Mouse (Mus musculus) hindbrain, embryonic 10.5 days (tissue): ENCODE data around the gene Crat. TPM values are rescaled to one million over a fixed set of nuclear protein-coding genes. Genes with fewer than 3 reads are reported as not detected.

Source experiments
- DNase-seq: peaks from one replicate; pipeline ENCODE4 v3.0.0-alpha.2; 2017; ENCODE audit warnings: low spot score
- H3K27ac ChIP-seq: fragments of 300-500 bp; sonication (generic); 2 replicates; pipeline ENCODE4 v1.5.1; 2016; ENCODE audit warnings: mild to moderate bottlenecking, moderate library complexity
- H3K27me3 ChIP-seq: fragments of 300-500 bp; sonication (generic); 2 replicates; pipeline ENCODE4 v1.6.1; 2016; ENCODE audit warnings: mild to moderate bottlenecking; ENCODE audit not compliant: poor library complexity, insufficient read depth, severe bottlenecking
- H3K36me3 ChIP-seq: fragments of 300-500 bp; sonication (generic); 2 replicates; pipeline ENCODE4 v1.6.1; 2016; ENCODE audit warnings: mild to moderate bottlenecking, moderate library complexity
- H3K4me1 ChIP-seq: fragments of 300-500 bp; sonication (generic); replicated peaks from 2 replicates; pipeline ENCODE4 v1.6.1; 2016; ENCODE audit warnings: mild to moderate bottlenecking
- H3K4me3 ChIP-seq: fragments of 300-500 bp; sonication (generic); 2 replicates; pipeline ENCODE4 v1.5.1; 2016; ENCODE audit warnings: mild to moderate bottlenecking, moderate library complexity
- H3K9me3 ChIP-seq: fragments of 300-500 bp; sonication (generic); 2 replicates; pipeline ENCODE4 v1.6.1; 2016; ENCODE audit warnings: mild to moderate bottlenecking, moderate library complexity
- WGBS: fragments of 180-500 bp; shearing (Covaris S2); methylation state at CpG from one replicate; pipeline ENCODE4 v1.1.7; 2016; 5-methylcytosine and 5-hydroxymethylcytosine counted together
- polyA plus RNA-seq: library from polyadenylated mRNA; unstranded; fragments of >200 nt; fragmentation: Nextera tagmentation; extraction: Ambion mirVana; gene quantifications from 2 replicates; pipeline ENCODE4 v1.2.1, GENCODE M21; 2016

The Crat gene
- polyA plus RNA-seq, 1 experiment from 2014 or later = 26.7 TPM

GRCm38 (mm10) chr2:30356266-30356665 lies 59.3 kb downstream of the Crat start:
- Histone ChIP-seq H3K36me3 (peaks cover 34% of the 10 kb centered on the region), H3K27ac (no peak overlapping the region), H3K27me3 (no peaks in the 10 kb centered on the region), H3K4me1 (peaks cover 57% of the 10 kb centered on the region), H3K4me3 (no peak overlapping the region), H3K9me3 (no peaks in the 10 kb centered on the region)
- DNase-seq = no peak
- 60% methylated on average over 4 of the region's 4 CpGs for WGBS

GRCm38 (mm10) chr2:30355861-30356260 lies 59.8 kb downstream of the Crat start:
- H3K36me3 ChIP-seq = peaks cover 38% of the 10 kb centered on the region
- H3K27me3 ChIP-seq = no peaks in the 10 kb centered on the region
- H3K4me1 ChIP-seq = peaks cover 53% of the 10 kb centered on the region
- 67% methylated on average over 4 of the region's 4 CpGs for WGBS
- no peak for DNase-seq
- H3K4me3 ChIP-seq = no peak overlapping the region
- H3K9me3 ChIP-seq = no peaks in the 10 kb centered on the region
- H3K27ac ChIP-seq = no peak overlapping the region

GRCm38 (mm10) chr2:30351149-30351548 lies 64.5 kb downstream of the Crat start:
- no peak overlapping the region for H3K27ac ChIP-seq
- peaks cover 85% of the 10 kb centered on the region for H3K36me3 ChIP-seq
- H3K27me3 ChIP-seq = no peaks in the 10 kb centered on the region
- DNase-seq = no peak
- no peak overlapping the region for H3K4me3 ChIP-seq
- H3K9me3 ChIP-seq = no peaks in the 10 kb centered on the region
- 78% methylated on average over 2 of the region's 2 CpGs for whole genome bisulfite sequencing
- peaks cover 19% of the 10 kb centered on the region for H3K4me1 ChIP-seq

Other genes starting within 250 kb of the Crat start
- 15.9 and 17.5 TPM in 2 replicates for gene Endog, start 244.3 kb downstream of the Crat start, polyA plus RNA-seq
- gene Spout1, start 237.4 kb downstream of the Crat start, polyA plus RNA-seq = 79.7 and 87.6 TPM in 2 replicates
- gene Kyat1, start 210.0 kb downstream of the Crat start, polyA plus RNA-seq = 9.0 and 11.4 TPM in 2 replicates
- 38.3 and 43.4 TPM in 2 replicates for gene Lrrc8a, start 178.1 kb downstream of the Crat start, polyA plus RNA-seq
- 0.10 TPM in 1 of 2 replicates, not detected in the other for gene Gm28035, start 175.2 kb downstream of the Crat start, polyA plus RNA-seq
- gene Phyhd1, start 149.6 kb downstream of the Crat start, polyA plus RNA-seq = 3.1 and 5.5 TPM in 2 replicates
- gene Gm28038, start 134.8 kb downstream of the Crat start, polyA plus RNA-seq = not detected in 2 replicates
- gene Dolk, start 129.5 kb downstream of the Crat start, polyA plus RNA-seq = 25.7 and 26.6 TPM in 2 replicates
- 62.2 and 62.6 TPM in 2 replicates for gene Nup188, start 129.4 kb downstream of the Crat start, polyA plus RNA-seq
- 80.5 and 89.3 TPM in 2 replicates for gene Sh3glb2, start 56.5 kb downstream of the Crat start, polyA plus RNA-seq
- 29.7 and 33.6 TPM in 2 replicates for gene Miga2, start 51.6 kb downstream of the Crat start, polyA plus RNA-seq
- gene Dolpp1, start 23.6 kb downstream of the Crat start, polyA plus RNA-seq = 52.9 and 55.6 TPM in 2 replicates
- gene Ptpa, start 226 bp upstream of the Crat start, polyA plus RNA-seq = 149 and 151 TPM in 2 replicates
- 3.1 and 3.3 TPM in 2 replicates for gene Ier5l, start 58.4 kb upstream of the Crat start, polyA plus RNA-seq
- gene Cstad, start 179.2 kb upstream of the Crat start, polyA plus RNA-seq = 0.33 and 0.47 TPM in 2 replicates